Mouse (Mus musculus) embryo, embryonic 11.5 days (tissue): Measurements from ENCODE around the gene Sumo3.

ENCODE experiments used
- DNase-seq: peaks from one replicate; pipeline ENCODE4 v3.0.0-alpha.2; 2012; ENCODE audit warnings: low read depth, low spot score

Gene Sumo3

DNA sequence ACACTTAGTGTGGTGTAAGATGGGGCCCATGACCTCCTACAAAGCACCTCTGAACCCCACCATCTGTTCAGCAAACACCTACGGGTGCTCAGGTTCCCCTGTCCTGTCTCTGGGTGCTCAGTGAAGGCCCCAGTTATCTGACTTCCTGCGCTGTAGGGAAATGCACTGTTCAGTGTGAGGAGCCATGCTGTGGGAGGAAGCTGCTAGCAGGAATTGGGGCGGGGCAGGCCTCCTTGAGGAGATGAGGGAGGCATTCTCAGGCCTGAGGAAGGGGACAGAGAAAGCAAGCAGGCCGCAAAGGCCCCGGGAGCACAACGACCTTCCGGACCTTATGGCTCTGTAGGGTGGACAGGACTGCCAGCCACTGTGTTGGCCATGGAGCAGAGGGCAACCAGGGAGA is 16.8 kb upstream of the Sumo3 start:
- DNase-seq, result no peak

DNA sequence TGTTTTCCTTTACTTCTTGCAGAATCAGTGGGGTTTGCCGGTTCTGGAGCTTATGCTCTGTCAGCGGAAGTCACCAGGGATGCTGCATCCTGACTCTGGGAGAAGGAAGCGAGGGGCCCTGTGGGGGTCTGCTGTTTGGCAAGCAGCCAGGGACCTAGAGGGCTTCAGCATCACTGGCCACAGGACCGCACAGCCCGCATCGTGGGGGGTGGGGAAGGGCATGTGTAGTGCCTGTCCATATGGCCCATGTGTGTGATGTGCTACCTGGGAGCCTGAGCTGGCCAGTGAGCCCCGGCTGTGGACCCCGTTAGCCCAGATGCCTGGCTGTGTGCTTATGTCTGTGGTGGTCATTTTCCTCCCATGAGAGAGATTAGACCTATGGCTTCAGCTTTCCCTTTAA is 16.1 kb upstream of the Sumo3 start:
- no peak for DNase-seq

DNA sequence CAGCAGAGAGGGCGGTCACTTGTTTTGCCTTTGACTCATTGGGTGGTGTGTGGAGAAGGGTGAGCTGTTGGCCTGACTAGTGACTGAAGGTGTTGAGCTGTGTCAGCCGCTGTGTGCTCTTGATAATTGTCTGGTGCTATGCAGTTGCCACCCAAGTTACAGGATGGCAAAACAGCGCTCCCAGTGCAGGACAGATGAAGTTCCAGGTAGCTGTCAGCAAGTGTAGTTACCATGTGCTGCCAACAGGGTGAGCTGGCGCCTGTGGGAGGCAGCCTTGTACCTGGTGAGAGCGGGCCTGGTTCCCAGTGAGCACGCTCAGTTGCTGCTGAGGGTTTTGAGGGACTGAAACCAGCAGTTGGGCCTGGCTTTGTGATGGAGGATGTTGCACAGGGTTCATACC is 15.1 kb upstream of the Sumo3 start:
- peak; percentile 45 for DNase-seq

DNA sequence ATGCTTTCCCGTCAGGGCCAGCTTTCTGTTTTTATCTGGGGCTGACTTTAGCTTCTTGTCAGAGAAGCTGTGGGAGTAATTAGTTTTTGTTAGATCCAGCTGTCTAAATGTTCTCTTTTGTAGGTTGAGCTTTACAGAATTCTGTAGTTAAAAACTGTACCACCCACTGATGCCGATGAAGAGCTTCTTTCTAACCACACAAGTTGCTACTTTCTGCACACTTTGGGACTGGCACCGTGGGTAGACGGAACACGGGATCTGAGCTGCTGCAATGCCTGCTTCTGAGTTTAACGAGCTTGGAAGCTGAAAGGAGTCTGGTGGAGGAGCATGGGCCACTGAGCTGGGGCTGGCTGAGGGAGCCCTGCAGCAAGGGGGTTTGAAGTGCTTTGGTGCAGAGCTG is 14.4 kb upstream of the Sumo3 start:
- DNase-seq, result no peak

DNA sequence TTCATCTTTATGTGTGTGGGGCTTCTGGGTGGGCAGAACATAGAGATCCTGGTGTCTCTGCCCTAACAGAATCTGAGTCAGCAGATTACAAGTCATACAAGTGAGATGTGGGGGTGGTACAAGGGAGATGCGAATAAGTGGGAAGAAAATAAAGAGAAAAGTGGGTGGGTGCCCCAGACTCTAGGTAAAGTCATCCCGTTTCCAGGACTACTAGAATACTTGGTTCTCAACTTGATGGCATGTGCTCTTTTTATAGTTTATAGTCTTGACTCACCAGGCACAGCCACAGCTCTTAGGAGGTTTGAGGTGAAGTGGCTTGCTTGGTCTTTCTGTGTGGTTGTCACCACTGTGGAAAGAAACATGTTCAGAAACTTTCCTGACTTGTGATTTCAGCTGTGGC is 9.8 kb upstream of the Sumo3 start:
- DNase-seq, result no peak

DNA sequence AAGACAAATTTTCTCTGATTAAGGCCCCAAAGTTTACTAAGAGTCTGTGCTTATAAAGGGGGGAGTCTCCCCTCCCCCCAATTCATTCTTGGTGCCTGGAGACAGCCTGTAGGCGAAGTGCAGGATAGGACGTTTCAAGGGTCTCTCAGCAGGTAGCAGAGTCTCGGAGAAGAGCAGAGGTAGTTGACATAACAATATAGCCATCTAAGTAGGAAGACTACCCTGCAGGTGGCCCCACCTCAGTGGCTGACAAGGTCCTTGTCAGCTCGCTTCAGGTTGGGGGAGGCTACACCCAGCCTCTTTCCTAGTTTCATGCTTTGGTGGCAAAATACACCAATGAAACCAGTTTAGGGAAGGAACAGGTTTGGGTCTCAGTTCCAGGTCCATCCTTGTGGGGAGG is 2.9 kb upstream of the Sumo3 start:
- DNase-seq, result no peak

DNA sequence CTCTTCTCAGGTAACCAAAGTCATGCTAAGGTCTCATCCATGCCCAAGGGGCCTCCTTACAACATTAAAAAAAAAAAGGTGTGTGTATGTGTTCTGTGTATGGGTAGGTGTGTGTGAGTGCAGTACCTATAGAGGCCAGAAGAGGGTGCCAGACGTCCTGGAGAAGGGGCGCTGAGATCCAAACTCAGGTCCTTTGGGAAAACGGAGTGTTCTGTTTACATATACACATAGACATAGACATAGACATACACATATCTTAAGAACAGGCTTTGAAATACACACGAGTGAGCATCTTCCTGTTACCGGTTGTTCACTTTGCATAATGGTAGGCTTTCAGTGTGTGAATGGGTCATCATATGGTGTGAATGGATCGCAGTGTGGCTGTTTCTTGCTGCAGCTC is 1.8 kb upstream of the Sumo3 start:
- DNase-seq, result no peak

DNA sequence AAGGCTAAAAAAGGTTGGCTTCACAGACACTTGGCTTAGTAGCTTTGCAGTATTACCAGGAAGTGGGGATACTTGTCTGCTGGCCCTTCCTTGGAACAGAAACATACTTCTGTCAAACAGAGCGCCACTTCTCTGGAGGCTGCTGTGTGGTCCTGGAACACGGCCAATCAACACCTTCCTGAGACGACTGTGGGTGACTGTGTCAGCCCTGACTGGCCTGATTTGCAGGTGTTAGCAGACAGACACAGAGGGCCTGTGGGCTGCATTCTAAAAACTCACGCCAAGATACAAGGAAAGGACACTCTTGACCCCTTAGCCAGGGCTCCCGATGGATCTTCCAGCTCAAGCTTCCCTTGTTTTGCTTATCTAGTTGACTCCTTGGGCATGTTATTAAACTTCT is 939 bp upstream of the Sumo3 start:
- DNase-seq, result no peak

DNA sequence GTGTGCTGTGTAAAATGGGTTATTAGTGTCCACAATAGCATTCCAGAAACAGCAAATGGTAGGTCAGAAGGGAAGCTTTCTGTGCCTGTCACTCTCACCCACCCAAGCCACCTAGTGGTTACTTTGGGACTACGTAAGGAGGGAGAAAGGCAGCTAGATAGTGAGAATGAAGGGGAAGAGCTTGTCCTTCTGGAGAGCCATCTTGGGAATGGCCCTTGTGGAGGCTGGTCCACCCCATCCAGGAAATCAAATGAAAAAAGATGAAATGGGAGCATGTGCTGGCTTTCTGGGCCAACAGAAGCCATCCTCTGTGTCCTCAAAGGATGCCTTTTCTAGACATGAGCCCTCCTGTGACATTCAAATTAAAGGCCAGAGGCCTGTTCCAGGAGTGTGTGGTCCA is 529 bp upstream of the Sumo3 start:
- DNase-seq, result no peak

DNA sequence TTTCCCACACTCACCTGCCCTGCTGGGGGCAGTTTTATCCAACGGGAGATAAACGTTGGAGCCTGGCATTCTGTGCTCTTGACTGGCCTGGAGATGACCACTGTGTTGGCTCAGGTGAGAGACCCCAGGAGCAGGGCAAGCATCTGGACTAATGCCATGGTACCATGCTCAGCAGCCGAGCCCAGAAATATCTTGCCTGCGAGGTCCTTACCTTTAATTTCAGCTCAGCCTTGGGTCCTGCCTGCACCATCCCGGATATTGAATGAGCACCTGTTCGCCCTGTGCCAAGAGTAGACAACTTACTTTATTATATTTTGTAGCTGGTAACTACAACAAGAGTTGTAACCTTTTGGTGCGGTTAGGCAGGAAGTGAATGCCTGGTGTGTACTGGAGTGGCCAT is 958 bp downstream of the Sumo3 start:
- no peak for DNase-seq

DNA sequence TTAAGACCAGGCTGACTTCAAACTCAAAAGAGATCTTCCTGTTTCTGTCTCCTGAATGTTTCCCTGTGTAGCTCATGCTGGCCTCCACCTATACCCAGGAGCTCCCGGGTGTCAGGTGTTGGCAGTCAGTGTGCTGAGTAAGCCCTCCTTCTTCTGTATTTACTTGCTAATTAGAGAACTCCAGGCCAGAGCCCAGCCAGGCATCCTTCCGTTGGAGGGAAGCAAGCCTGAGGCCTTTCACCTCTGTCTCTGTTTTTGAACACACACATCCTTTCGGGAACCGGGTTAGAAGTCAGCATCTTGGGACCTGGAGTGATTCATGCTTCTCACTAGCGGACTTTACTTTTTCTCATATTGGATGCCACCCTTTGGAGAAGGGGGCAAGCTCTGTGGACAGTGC is 1.5 kb downstream of the Sumo3 start:
- no peak for DNase-seq

DNA sequence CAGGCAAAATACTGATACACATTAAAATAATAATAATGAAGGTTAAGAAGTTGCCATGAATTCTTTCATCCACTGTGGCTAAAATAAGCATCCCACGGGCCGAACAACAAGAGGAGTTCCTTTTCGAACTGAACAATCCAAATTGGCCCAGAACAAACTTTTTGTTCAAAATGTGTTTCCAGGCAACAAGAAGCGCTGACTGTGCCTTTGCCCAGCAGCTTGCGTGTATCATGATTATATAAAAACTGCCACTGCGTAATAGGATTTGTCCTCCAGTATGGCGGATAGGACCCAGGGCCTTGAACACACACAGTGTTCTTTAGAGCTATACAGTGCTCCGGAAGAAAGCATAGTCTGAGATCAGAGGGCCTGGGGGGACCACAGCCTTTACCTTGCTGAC is 2.7 kb downstream of the Sumo3 start:
- no peak for DNase-seq

DNA sequence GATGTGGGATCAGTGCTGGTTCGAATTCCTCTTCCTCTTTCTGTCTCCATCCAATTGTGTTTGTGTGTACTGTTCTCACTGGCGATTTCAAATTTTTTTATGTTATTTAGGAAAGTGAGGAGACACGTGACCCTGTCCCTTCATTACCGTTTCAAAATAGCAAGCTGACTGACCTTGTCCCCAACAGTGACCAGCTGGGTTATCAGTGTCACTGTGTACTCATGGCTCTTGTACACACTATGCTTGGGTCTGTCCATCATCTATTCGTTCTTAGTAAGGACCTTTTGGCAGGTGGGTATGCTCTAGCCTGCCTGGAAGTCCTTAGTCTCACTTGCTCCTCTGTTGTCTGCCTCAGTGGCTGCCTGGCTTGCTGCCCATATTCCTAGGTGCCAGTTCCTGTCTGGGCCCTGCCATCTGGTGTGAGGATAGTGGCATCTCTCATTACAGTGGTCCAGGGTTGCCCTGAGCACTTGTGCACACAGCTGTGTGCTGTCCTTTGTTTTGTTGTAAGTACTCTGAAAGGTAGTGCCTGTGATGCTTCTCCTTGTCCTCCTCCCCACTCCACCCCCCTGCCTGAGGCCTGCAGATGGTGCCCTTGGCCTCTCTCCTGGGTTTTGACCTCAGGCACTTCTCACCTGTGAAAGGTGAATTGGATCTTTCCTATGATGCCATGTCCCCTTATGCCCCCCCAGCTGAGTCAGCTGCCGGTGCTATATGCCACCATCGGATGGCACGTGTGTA is 4.5 kb downstream of the Sumo3 start:
- no peak for DNase-seq

DNA sequence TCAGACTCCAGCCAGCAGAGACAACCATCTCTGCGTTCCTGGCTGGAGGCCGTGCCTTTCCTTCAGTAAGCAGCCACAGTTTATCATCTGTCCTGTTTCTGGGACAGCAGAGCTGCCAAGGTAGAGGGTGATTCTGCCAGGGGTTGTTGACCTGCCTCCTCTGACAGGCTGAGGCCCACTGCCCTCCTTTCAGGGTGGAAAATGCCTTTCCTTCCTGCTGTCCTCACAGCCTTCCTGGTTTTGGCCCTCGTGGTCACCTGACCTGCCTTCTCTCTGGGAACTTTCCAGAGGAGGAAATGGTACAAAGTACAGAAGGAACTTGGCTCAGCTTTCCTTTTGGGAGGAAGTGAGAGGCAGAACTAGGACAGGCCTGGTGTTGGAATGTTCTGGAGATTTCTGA is 7.5 kb downstream of the Sumo3 start:
- DNase-seq, result no peak

DNA sequence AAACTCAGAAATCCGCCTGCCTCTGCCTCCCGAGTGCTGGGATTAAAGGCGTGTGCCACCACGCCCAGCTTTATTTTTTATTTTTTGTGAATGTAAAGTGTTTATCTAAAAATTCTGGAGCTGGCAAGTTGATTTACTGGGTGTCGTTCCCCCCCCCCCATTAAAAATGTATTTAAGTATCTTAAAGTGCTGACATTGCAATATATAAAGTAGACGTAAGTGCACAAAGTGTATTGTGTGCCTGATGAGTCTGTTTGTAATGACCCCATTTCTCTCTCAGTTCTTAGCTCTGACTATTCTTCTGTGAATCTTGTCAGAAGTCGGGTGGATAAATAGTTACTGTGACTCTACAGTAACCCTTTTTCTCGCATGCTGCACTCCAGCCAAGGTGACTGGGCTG is 9.8 kb downstream of the Sumo3 start:
- DNase-seq, result no peak

DNA sequence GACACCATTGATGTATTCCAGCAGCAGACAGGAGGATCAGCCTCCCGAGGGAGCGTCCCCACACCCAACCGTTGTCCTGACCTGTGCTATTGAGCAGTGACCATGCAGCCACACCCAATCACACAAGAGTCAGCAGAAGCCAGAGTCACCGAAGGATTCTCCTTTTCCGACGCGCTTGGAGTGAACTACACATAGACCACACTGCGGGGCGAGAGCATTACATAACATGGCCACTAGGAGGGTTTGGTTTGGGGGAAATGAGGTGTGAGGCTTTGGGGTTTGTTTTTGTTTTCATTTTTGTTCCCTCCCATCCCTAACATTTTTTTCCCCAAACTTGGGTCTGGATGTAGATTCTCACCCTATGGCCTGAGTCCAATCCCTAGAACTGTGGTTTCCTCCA is 10.3 kb downstream of the Sumo3 start:
- no peak for DNase-seq

DNA sequence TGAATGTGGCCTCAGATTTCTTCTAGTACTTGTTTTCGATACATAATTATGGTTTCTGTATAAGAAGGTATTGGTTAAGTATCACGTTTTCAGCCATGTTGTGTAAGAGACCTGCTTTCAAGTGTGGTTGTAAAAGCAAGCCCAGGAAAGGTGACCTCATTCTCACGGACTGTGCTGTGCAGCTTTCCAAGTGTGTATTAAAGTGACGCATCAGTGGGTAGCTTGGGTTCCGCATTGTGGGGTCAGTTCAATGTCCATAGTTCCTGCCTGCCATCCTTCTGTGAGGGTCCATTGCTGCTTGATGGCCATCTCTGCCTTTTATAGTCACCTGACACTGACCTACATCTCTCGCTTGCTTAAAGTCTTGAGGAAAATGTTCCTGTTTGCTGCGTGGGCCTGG is 11.0 kb downstream of the Sumo3 start:
- no peak for DNase-seq

DNA sequence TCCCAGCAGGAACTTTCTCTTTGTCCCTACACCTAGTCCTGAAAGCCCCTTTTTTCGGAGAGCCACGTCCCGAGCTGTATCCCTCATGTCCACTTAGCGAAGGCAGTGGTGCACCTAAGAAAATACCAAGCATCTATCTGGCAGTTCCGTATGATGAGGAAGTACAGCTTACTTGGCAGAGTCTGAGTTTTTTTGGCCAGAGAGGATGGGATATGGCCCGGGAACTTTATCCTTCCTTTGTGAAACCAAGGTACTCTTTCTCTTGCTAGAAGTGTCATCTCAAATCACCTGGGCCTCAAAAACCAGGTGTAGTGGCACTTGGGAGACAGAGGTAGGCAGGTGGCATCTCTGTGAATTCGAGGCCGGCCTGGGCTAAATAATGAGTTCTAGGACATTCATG is 15.6 kb downstream of the Sumo3 start:
- DNase-seq, result no peak

DNA sequence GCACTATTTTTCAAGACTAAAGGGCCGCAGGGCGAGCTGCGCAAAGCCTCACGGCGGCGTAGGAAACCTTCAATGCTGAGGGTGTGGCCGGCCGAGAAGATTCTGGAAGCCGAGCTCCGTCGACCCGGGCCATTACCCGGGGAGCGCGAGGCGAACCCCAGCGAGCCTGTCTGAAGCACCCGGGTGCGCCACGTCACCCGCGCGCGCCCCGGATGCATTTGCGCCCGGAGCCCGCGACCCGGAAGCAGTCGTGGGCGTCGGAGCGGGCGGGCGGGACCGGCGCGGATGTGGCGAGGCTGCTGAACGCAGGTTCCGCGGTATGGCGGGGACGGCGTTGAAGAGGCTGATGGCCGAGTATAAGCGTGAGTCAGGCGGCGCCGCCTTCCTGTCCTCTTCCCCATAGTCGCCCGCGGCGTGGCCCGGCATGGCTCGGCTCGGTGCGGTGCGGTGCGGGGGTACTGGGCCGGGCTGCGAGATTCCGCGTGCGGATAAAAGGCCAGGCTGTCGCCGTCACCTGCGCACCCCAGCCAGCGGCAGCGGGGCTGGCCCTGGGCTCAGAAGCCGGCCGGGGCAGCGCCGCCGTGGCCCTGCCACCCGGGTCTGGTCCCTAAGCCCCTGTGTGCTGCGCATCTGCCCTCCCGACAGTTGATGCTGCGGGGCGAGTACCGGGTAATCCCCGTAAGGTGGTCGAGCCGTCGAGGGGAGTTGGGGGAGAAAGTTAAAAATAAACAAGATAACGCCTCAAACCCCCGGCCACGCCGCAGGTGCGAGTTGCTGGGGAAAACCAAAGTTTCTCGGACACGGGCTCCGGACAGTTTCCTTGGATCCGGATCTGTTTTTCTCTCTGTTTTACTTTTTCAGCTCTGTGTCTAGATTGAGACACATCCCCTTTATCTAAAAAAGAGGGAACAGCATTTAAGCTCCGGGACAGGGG is 16.4 kb downstream of the Sumo3 start, which contains the start of gene Ube2g2:
Gene Ube2g2, plus strand, starts transcription at position 221 of the 934 bp plus-strand sequence.
- peak; percentile 84 for DNase-seq

DNA sequence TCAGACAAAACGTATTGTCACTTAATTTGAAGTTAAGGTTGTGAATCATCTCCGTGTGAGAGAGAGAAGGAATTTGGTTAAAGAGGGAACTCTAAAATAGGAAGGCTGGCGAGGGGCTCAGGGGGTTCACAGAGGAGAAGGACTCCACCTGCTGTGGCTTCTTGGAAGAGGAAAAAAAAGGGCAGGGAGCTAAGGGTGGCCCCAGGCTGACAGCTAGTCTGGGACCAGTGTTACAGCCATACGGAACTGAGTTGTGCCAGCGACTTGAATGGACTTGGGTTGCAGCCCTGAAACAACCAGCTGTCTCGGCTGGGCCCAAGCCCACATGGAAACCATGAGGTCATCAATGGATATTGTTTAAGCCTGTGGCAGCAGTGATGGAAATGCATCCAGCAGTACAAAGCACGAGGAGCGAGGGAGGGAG is 17.2 kb downstream of the Sumo3 start:
- no peak for DNase-seq

DNA sequence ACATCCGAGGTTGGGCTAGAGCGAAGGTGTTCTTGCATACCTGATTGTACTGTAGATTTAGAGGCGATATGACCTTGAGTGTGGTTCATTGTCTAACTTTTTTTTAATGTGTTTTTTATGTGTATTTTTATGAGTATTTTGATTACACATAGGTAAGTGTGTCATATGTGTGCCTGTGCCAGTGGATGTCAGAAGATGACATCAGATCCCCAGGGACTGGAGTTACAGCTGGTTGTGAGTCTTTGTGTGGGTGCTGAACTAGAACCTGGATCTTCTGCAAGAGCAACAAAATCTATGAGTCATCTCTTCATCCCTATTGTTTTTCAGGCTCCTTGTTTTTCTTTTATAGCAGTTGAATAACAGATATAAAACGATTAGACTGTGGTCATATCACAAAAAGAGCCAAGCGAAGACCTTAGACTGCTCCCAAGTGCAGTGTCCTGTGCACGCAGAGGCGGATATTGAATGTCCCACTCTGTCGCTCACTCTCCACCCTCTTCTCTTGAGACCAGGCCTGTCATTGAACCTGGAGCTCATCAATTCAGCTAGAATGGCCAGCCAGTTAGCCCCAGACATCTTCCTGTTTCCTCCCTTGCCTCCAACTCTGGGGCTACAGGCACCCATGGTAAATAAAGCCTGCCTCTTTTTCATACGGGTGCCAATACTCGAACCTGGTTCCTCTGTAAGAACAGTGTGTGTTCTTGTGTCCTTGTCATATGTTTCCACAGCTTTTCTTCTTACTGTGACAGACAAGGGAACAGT is 17.9 kb downstream of the Sumo3 start:
- DNase-seq, result no peak

DNA sequence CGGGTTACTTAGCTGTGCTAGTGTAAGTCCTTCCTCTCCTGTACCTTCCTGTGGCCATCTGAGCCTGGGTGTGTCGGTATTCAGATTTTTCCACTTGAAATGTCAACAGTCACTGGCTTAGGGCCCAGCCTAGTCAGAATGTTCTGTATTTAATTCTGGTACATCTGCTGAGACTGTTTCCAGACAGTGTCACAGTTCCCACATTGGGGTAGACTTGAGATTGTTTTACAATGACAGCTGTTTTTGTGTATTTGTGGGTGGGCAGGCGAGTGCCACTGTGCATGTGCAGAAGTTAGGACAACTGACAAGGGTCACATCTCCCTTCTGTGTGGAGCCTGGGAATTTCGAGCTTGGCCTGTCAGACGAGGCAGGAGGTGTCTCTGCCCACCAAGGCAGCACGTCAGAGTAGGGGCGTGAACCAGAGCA is 18.7 kb downstream of the Sumo3 start:
- DNase-seq, result no peak
